Mouse (Mus musculus): ENCODE data around the gene Gigyf2. TPM values are rescaled to one million over a fixed set of nuclear protein-coding genes. Genes with fewer than 3 reads are reported as not detected.
"Not testable (repeated sequence)": the region's sequence is repeated elsewhere in the genome, so short reads cannot be mapped to it uniquely, and the experiment has no call there.

Gigyf2 gene
- total RNA-seq, 2 experiments from 2014 or later: 96.8 to 112 TPM

GRCm38 (mm10) chr1:87436583-87436982, 109.8 kb downstream of the Gigyf2 start:
- DNase-seq (ENCODE audit: extremely low spot score in 1 of 2, low spot score in 1 of 2): no peak

GRCm38 (mm10) chr1:87447183-87448104, 120.6 kb downstream of the Gigyf2 start:
- peak in 1 of 2 experiments; percentile 85 for DNase-seq (ENCODE audit: extremely low spot score in 1 of 2, low spot score in 1 of 2)

GRCm38 (mm10) chr1:87449432-87449831, 122.6 kb downstream of the Gigyf2 start:
- no peak for DNase-seq (ENCODE audit: extremely low spot score in 1 of 2, low spot score in 1 of 2)

- DNase-seq (ENCODE audit: extremely low spot score in 1 of 2, low spot score in 1 of 2): no peak
Observed at GRCm38 (mm10) chr1:87456425-87456824, 129.6 kb downstream of the Gigyf2 start.

- no peak for DNase-seq (ENCODE audit: extremely low spot score in 1 of 2, low spot score in 1 of 2)
Observed at GRCm38 (mm10) chr1:87458045-87458444, 131.2 kb downstream of the Gigyf2 start.

- DNase-seq (ENCODE audit: extremely low spot score in 1 of 2, low spot score in 1 of 2): not testable (repeated sequence)
Observed at GRCm38 (mm10) chr1:87459856-87460255, 133.1 kb downstream of the Gigyf2 start.

DNA sequence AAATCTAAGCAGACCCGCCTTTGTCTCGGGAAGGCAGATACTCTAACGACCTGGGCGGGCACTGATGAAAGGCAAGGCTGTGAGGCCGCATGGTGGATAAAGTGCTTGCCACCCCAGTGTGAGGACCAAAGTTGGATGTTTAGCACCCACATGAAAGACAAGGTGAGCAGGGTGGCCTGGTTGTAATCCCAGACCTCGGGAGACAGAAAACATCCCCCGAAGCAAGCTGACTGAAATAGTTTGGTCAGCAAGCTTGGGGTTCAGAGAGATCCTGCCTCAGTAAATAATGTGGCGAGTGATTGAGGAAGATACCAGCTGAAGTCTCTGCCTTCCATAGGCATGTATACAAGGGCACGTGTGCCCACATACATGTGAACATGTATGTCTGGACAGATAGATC, 140.7 kb downstream of the Gigyf2 start:
- DNase-seq (ENCODE audit: extremely low spot score in 1 of 2, low spot score in 1 of 2): no peak

DNA sequence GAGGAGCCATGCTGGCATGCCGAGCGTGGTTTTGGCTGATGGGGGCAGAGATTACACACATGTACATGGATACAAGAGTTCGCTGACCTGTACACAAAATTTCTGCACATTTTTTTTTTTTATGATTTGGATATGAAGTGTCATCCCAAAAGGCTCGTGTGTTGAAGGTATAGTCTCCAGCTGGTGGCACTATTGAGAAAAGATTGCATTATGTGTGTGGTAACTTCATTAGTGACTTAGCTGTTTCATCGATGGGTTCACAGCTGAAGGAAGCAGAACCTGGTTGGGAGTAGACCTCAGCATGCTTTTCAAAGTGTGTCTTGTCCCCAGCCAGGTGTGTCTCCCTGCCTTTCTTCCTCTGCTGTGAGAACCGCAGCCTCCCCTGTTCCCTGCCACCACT, 141.5 kb downstream of the Gigyf2 start:
- DNase-seq (ENCODE audit: extremely low spot score in 1 of 2, low spot score in 1 of 2): no peak

DNA sequence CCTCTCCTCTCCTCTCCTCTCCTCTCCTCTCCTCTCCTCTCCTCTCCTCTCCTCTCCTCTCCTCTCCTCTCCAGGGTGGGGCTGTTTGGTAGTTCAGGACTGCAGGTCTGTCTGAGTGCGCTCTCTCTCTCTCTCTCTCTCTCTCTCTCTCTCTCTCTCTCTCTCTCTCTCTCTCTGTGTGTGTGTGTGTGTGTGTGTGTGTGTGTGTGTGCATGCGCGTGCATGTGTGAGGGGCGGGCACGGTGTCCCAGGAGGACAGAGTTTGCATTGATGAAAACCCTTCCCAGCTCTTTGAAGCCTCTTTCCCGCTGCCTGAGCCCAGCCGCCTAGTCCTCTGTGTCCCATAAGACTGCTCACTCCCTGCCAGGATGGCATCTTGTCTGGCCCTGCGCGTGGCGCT, 143.2 kb downstream of the Gigyf2 start, which contains the start of gene Snorc:
Gene Snorc (plus strand): TSS at position 301 of the 400 bp plus-strand sequence.
- DNase-seq (ENCODE audit: extremely low spot score in 1 of 2, low spot score in 1 of 2): not testable (repeated sequence)

DNA sequence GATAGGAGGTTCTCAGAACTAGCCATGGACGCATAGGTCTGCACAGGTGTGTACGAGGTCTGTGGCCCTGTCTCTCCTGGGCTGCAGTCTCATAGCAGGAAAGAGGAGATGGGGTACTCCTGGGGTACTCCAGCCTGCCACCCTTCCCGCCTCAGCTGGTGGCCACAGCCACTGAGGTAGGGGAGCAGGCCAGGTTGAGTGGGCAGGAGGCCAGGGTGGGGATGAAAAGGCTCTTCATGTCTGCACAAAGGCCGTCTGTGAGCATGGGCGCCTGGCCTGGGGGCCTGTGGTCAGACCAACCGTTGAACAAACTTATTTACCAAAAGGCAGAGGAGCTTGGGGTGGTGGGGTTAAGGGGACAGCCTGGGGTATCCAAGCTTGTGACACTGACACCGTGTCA, 145.1 kb downstream of the Gigyf2 start:
- DNase-seq (ENCODE audit: extremely low spot score in 1 of 2, low spot score in 1 of 2): no peak

GRCm38 (mm10) chr1:87472576-87472975, 145.8 kb downstream of the Gigyf2 start:
- DNase-seq (ENCODE audit: extremely low spot score in 1 of 2, low spot score in 1 of 2): no peak

DNA sequence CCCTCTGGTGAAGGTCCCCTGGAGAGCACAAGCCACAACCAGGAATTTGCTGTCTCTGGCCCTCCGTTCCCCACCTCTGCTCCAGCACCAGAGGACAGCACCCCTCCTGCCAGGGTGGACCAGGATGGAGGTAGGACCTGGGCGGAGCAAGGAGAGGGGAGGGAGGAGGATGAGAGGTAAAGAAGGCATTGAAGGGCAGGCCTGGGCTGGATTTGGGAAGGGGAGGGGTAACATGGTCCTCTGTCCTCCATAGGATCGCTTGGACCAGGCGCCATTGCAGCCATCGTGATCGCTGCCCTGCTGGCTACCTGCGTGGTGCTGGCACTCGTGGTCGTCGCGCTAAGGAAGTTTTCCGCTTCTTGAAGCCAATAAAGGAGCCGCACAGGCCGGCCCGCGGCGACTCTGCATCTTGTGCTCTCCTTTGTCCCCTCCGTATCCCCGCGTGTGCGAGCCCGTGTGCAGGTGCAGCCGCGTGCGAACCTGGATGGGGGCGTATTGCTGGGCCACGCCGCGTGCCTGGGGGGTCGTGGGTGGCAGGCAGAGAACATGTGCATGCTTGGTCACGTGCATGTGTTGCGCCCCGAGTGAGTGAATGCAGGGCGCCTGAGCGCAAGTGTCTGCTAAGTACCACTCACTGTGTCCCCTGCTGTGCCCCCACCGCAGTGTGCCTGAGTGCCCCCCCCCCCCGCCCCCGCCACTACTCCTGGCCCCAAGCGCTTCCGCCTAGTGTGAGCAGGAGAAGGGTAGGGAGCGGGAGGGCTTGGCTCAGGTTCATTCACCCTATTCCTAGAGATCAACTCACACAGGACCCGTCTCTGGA, 148.5 kb downstream of the Gigyf2 start:
- DNase-seq (ENCODE audit: extremely low spot score in 1 of 2, low spot score in 1 of 2): peak; percentile 47 to 53

- no peak for DNase-seq (ENCODE audit: extremely low spot score in 1 of 2, low spot score in 1 of 2)
Observed at GRCm38 (mm10) chr1:87482546-87482945, 155.7 kb downstream of the Gigyf2 start.

- no peak for DNase-seq (ENCODE audit: extremely low spot score in 1 of 2, low spot score in 1 of 2)
Observed at GRCm38 (mm10) chr1:87486386-87486785, 159.6 kb downstream of the Gigyf2 start.

DNA sequence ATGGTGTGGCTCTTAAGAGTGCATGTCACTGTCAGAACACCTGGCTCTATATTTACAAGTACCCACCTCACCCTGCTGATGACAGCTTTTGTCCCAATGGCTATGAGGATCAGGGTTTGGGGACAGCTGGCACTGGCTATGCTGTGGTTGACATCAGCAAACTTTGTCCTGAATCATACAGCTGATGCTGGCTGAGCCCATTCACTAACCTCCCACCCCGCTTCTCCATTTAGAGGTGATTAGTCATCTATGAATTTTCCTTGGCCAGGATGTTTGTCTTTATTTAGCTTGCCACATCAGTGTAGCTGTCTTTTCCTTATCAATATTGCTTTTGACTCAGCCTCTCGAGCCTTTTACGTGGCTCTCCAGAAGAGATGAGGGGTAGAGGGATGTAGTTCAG, 165.5 kb downstream of the Gigyf2 start:
- DNase-seq (ENCODE audit: extremely low spot score in 1 of 2, low spot score in 1 of 2): no peak

GRCm38 (mm10) chr1:87493542-87493941, 166.7 kb downstream of the Gigyf2 start:
- no peak for DNase-seq (ENCODE audit: extremely low spot score in 1 of 2, low spot score in 1 of 2)

Other genes starting within 250 kb of the Gigyf2 start
- not detected for gene Alppl2, start 237.1 kb upstream of the Gigyf2 start, total RNA-seq (2021)
- not detected for gene Alpi, start 225.4 kb upstream of the Gigyf2 start, total RNA-seq (2021)
- gene Akp3, start 202.0 kb upstream of the Gigyf2 start, total RNA-seq (2021): not detected
- 1 to 10 TPM; 1.4 to 3.6 TPM for gene Ecel1, start 170.5 kb upstream of the Gigyf2 start, total RNA-seq (2021)
- under 1 TPM; 0.34 to 0.42 TPM for gene Prss56, start 143.7 kb upstream of the Gigyf2 start, total RNA-seq (2021)
- not detected for gene Chrnd, start 136.4 kb upstream of the Gigyf2 start, total RNA-seq (2021)
- not detected for gene Chrng, start 122.3 kb upstream of the Gigyf2 start, total RNA-seq (2021)
- gene Eif4e2, start 113.1 kb upstream of the Gigyf2 start, total RNA-seq (2021): 10 to 100 TPM; 59.6 to 66.5 TPM
- gene Efhd1, start 62.6 kb upstream of the Gigyf2 start, total RNA-seq (2021): 10 to 100 TPM; 16.3 to 17.2 TPM
- 1 to 10 TPM; 1.3 to 1.4 TPM for gene Kcnj13, start 67.7 kb downstream of the Gigyf2 start, total RNA-seq (2021)
- not detected for gene Snorc, start 143.3 kb downstream of the Gigyf2 start, total RNA-seq (2021)
- gene Neu2, start 182.9 kb downstream of the Gigyf2 start, total RNA-seq (2021): under 1 TPM; 0.71 to 0.80 TPM
- 100 to 1,000 TPM in 1 of 2 experiments, 10 to 100 TPM in 1; 99.8 to 100 TPM for gene Ngef, start 246.9 kb downstream of the Gigyf2 start, total RNA-seq (2021)

Data from layer of hippocampus, postnatal 25 days (tissue).